Mouse (Mus musculus) bone marrow, adult 2 months (tissue): Measurements from ENCODE around the gene Pde4d.

Experiments
- CTCF ChIP-seq: fragments of 200-500 bp; IDR thresholded peaks from 2 replicates; pipeline ENCODE4 v1.5.1; 2011; ENCODE audit warnings: low read length, control low read depth; ENCODE audit not compliant: control insufficient read depth, insufficient read depth
- POLR2A ChIP-seq: fragments of 200-500 bp; IDR thresholded peaks from 2 replicates; pipeline ENCODE4 v1.6.1; 2011; ENCODE audit warnings: low read depth, mild to moderate bottlenecking, control low read depth, low read length, borderline replicate concordance; ENCODE audit not compliant: control insufficient read depth

GRCm38 (mm10) chr13:109645910-109646284, 1196.1 kb downstream of the Pde4d start:
- TF ChIP-seq POLR2A = no peak
- no peak for TF ChIP-seq CTCF
